Mouse (Mus musculus) embryonic fibroblast, embryonic 13.5 days (primary cell): ENCODE results near the gene Lrrc71.

Experiments used
- CTCF ChIP-seq: IDR thresholded peaks from 2 replicates; pipeline ENCODE4 v1.5.1; 2011; ENCODE audit warnings: mild to moderate bottlenecking, control low read depth, low read length, moderate library complexity, borderline replicate concordance; ENCODE audit not compliant: insufficient read depth
- POLR2A ChIP-seq: IDR thresholded peaks from 2 replicates; pipeline ENCODE4 v1.6.1; 2011; ENCODE audit warnings: low read depth, mild to moderate bottlenecking, control low read depth, low read length, moderate library complexity

DNA sequence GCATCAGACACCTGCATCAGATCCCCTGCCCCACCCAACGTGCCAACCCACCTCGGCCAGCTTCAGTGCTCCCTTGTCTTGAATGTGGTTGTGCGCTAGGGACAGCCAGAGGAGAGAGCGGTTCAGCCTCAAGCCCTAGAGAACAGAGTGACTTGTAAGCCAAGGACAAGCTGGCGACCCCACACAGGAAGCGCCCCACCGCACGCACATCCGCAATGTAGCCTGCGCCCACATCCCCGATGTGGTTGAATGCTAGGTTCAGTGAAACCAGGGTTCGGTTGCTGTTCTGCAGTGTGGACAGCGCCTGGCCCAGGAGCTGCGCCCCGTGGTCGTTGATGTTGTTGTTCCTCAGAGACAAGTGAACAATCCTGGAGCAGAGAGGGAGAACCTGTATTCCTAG is 5.7 kb downstream of the Lrrc71 start:
- TF ChIP-seq CTCF (no peak), POLR2A (no peak)
